Mouse (Mus musculus) urinary bladder, adult 2 months (tissue): ENCODE data around the gene Gbx2. TPM values are rescaled to one million over a fixed set of nuclear protein-coding genes. Genes with fewer than 3 reads are reported as not detected.

ENCODE experiments used
- DNase-seq: peaks from one replicate; pipeline ENCODE4 v3.0.0; 2022; ENCODE audit warnings: low spot score
- polyA plus RNA-seq: library from polyadenylated mRNA; depleted of rRNA; stranded (reverse); fragments of >200 nt; gene quantifications from 2 replicates; pipeline ENCODE4 v1.2.3, GENCODE M21; 2012

Gene Gbx2
- polyA plus RNA-seq, 1 experiment, result not detected

DNA sequence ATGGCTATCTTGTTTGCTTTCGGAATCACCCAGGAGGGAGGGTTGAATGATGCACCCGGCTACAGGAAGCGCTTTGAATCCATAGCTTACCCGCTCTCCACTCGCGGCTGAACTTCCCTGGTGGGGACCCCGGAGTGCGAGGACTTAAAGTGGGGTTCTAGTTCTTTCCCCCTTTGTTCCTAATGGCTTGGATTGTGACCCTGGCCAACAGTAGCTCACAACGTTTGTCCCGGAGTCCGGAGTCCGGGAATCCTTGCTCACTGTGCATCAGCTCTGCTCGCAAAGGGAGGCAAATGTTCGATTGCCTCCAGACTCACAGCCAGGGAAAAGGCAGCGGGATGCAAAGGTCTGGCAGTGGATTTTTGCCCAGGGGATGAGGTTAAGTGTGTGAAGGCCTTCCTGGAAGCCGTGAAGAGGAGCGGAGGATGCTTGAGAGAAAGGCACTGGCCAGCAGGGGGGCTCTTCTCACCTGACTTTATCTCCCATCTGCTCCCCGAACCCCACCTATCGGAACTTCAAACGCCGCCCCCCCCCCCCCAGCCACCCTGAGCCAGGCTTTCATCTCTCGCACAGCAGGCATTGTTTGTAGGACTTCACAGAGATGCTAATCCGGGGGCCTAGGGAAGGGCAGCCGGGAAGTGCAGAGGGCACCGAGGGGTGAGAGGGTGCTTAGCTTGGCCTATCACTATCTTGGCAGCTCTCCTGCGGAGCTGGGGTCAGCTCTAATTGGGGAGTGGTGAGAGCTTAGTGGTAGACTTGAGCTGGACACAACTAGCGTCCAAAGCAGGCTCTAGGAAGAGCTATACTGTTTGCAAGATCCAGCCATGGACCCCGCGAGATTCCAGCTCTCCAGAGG is 4.7 kb upstream of the Gbx2 start:
- DNase-seq, result no peak

DNA sequence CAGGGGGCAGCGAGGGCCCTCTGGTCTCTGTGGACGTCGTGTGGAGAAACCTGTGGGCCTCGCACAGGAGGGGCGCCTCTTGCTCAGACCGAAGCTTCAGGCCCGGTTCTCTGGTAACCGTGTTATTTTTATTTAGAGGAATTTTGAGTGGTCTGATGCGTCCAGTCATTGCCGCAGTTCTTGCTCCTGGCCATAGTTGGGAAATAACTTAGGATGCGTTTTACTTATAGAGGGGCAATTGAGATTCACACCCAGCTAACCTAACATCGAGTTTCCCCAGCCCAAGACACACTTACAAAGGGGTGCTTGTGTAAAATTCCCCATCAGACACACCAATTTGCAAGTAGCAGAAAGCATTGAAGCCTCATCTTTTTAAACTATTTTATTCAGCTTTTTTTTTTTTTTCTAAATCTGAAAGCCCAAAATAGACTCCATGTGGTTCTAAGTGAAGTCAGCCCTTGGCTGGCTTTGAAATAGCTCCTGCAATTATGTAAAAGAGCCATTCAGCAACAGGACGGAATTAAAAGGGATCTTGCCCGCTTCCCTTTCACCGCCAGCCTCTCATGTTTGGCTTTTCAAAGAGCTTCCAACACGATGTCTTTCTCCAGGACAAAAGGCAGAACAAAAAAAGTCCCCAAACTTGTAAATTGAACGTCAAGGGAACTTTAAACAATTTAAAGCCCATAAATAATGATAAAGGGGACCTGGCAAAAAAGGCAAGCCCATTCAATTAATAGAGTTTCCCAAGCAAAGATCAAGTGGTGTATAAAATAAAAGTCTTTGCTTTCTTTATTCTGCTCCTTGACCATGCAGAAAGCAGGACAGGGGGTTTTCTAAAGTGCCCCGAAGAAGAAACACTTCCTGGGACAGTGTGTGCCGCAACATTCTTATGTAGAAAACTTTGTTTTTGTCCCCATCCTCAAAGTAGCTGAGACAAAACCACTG is 3.6 kb upstream of the Gbx2 start:
- DNase-seq, result no peak

DNA sequence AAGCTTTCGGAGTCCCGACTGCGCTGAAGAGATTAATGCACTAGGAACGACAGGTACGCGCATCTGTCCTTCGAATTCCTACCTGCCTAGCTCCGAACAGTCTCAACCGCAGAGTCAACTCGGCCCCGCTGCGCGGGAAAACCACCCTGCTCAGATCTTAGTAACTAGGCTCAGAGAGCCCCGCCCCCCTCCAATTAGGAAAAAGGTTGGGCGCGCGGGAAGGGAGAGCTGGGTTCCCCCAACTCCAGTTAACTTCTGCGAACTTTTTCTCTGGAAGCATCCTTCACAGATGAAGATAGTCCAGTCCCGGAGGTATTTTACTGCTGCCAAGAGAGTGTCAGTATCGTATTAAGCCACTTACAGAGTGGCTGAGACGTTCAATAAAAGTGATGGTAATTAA is 2.8 kb upstream of the Gbx2 start:
- no peak for DNase-seq

DNA sequence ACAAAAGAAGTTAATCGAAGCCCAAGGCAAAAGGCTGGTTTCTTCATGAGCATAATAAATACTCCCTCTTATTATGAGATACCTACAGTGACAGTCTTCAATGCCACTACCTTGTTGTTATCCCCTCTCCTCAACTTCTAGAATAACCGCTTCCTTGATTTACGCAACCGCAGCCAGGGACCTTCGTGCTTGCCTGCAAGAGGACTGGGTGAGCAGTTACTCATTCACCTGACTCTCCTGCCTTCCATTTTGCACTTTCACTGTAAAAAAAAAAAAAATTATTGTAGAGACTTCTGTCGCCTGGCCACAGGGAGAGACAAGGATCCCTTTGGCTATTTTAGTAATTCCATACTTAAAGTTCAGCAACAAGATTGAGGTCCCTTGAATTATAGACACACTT is 2.0 kb upstream of the Gbx2 start:
- no peak for DNase-seq

DNA sequence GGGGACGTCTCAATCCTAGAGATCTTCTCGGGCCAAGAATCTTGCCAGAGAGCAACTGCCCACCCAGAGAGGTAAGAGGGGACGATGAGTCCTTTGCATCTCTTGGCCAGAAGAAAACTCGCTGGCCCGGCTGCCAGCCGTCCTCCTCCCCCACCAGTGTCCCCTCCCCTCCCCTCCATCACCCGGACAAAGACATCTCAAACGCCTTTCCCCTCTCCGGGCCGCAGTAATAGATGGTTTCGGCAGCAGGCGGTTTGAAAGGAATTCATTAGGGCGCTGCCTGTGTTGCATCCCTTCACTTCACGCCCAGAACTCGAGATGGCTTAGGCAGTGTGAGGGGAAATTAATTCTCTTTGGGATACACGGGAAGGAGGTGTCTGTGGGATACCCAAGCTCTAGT is 1.6 kb upstream of the Gbx2 start:
- no peak for DNase-seq

DNA sequence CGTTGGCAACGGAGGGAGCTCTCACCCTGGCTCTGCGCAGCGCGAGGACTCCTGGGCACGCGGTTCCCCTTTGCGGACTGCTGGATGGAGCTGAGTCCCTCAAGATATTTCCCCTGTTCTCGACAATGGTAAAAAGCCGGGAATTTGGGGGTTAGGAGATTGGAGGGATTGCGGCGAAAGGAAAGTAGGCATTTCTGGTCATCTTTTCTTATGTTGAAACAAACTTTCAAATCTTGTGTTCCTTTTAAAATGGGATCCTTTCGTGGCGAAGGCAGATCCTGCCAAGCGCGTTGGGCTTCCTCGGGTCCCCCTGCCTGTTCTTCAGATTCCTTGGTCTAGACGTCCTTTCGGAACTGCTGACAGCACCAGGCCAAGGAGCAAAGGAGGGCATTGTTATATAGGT is 1.0 kb upstream of the Gbx2 start:
- DNase-seq, result no peak

DNA sequence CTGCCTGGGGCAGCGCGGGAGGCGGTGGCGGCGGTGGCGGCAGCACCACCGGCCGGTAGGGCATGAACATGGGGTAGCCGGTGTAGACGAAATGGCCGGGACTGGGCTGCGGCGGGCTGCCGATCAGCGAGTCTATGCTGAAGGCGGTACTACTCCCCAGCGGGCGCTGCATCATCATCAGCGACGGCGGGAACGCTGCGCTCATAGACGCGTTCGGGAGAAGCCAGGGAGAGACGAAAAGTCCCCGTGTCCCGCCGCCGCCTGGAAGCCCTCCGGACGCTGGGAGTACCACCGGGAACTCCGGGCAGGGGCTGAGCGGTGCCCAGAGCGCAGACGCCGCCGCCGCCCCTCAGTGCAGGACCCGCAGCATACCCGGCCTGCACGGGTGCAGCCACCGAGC is 428 bp downstream of the Gbx2 start:
- no peak for DNase-seq

DNA sequence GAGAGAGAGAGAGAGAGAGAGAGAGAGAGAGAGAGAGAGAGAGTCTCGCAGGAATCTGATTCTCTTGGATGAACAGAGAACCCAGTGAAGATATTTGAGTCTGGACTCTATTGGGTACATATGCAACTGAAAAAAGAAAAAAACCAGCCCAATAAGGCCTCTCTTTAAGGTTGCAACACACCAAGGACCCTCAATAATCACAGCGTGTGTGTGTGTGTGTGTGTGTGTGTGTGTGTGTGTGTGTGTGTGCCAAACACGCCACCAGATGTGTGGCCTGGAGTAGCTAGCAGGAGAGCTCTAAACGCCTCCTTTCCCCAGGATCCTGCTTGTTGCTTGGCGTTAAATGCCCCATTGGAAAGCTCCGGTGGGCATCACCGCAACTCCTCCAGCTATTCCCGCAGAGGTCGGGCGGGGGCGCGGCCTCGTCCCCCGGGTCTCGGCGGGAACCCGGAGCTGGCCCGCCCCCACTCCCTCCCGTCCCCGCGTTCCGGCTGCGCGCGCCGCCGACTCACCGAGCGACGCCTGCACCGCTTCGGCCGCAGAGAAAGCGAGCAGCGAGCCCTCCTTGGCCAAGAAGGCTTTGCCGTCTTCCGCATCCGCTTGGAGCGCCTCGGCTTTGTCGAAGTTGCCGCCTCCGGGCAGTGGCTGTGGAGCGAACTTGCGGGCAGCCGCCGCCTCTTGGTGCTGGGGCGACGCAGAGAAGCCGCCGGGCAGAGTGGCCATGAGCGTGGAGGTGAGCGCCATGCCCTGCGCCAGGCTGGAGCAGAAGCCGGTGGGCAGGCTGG is 1.1 kb downstream of the Gbx2 start:
- no peak for DNase-seq

DNA sequence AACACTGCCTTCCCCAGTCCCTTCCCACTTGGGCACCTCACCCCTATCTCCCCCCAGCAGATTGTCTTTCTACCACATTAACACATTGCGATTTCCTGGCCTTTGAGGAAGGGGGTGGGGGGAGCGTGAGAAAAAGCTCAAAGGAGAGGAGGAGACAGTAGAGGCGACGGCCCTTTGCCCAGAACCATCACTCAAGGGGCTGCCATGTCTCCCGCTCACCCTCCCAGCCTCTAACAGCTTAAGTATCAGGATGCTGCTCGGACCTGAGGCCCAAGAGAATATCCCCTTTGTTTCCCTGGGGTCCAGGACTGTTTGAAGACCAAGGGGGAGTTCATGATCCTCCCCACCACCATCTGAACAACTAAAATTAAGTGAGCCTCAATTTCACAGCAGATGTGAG is 1.8 kb downstream of the Gbx2 start:
- DNase-seq, result no peak

DNA sequence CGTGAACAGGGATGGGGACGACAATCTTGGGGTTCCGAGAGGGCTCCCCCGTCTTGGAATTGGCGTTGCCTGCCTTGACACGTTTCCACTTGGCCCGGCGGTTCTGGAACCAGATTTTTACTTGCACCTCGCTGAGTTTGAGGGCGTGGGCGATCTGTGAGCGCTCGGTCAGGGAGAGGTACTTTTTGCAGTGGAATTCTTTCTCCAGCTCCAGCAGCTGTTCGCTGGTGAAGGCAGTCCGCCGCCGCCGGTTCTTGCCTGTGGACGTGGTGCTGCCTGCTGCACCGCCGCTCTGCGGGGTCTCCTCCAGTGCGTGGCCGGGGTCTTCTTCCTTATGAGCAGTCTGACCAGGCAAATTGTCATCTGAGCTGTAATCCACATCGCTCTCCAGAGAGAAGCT is 2.3 kb downstream of the Gbx2 start:
- DNase-seq, result no peak

DNA sequence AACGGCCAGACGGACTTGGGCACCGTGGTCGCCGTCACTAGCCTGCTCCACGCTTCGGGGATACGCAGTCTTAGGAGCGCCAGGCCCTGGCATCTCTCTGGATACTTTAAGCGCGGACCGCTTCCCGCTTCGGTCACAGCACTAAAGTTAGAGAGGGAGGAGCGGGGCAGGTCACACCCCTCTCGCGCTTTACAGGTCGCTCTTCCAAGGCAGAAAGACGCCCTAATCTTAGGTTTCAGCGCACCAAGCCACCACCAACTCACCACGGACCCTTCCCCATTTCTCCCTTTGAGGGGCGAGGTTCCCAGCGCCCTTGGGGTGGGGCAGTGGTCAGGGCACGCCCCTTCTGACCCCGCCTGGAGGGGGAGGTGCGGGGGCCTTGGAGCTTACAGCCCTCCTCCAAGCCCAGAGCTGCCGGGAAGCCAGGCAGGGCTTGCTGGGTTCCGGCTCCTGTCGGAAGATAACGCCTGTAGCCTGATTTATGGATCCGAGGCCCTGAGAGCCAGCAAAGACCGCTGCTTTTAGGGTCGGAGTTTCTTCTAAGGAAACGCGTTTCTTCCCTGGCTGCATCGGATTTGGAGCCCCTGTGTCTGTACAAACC is 3.8 kb downstream of the Gbx2 start:
- no peak for DNase-seq

DNA sequence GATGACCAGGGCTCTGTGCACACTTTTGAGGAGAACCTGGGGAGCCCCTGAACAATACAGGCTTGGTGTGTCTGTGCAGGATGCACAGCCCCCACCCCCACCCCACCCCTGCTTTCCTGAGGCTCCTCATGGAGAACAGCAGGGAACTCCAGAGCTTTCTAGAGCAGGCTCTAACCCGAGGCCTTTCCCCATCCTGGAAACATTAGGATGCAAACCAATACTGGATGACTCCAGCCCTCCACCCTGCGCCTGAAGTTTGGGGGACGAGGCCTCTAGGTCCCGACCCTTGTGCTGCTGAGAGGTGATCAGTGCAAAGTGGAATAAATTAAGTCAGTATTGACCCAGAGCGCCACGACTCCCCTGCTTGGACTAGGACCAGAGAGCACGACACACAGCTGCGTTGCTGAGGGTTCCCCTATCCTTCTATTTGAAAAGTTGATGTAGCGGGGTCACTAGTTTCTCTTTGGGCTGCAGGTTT is 4.4 kb downstream of the Gbx2 start:
- DNase-seq, result no peak

DNA sequence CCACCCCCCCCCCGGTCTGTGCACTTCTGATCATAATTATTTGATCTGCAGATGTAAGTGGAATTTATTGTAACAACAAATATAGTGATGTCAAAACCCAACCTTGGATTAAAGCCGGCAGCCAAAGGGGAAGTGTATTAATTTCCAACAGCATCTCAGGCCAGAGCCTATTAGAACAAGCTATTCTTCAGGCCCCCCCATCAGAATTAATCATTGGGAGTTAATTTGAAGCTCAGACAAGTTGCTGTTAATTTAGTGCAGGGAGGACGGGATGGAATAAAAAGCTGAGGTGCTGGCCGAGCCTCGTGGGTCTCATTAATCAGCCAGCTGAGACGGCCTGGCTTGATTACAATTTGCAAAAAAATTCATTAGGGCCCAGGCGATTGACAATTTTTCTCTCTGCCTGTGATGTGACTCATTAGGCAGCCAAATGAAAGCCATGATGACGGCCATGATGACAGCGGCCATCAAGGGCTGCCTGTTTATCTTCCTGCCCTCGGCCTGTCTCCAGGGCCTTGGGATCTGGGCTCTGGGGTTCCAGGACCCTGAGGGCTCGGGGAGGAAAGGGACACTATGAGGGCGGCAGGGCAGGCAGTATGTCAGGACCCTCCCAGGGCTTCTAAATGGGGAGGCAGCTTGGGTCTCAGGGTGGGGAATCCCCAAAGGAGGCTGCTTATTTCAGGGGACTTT is 5.3 kb downstream of the Gbx2 start:
- DNase-seq, result no peak

DNA sequence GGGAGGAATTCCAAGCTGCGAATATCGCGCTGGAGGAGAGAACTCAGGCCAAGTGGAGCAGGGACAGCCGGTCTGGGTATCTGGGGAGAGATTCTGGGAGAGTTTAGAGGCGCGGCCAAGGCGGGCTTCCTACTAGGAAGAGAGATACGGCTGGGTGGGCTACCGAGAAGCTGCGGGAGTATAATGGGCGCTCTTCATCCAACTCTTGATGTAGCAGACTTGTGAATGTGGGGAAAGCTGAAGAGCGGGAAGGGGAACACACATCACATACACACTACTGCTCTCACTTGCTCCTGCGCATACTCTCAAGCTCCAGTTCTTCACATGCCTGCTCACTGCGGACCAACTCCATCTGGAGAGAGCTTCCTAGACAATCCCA is 7.3 kb downstream of the Gbx2 start:
- DNase-seq, result no peak

DNA sequence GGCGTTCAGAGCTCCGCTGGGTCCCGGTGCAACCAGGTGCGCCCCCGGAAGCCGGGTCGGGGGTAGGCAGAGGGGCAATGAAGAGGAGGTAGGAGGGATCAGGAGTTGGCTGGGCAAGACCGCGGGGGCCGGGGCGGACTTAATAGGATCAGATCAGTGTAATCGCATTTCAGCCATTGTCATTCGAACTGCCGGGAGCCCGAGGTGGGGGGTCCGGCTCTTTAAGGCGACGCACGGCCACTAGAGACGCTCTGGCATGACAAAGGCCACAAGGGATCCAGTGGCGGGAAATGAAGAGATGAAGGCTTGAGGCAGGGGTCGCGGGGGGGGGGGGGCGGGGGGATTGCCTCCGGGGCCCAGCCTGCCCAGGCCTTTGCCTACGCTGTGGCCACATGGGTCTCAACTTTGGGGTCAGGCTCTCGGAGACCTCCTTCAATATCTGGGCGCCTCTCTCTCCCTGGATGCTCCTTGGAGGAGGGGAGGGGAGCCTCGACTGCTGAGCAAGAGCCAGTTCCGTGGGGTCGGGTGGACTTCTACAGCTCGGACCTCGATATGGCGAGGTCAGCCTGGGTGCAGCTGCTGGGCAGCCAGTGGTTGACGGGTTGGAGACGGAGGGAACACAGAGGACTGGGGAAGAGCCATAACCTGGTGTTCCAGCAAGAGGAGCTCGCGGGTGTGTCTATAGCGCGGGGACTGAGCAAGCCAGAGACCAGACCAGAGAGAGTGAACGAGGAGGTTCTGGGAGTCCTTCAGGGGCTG is 7.9 kb downstream of the Gbx2 start:
- DNase-seq, result no peak

DNA sequence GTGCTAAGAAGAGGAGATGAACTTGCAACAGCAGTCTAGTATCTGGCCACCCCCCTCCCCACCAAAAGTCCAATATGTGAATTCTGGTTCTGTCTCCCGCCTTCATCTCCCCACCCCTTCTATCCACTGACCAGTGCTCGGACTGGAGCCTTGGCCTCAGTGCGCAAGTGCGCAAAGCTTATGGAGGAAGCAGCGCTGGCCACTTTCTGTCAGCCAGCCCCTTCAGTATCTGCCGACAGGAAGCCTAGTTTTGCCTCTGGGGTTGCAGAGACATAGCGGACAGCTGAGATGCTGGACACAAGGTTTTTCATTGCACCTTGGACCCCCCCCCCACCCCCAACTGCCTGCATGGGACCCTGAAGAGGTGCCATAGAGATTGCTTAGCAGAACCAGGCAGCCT is 8.7 kb downstream of the Gbx2 start:
- no peak for DNase-seq

DNA sequence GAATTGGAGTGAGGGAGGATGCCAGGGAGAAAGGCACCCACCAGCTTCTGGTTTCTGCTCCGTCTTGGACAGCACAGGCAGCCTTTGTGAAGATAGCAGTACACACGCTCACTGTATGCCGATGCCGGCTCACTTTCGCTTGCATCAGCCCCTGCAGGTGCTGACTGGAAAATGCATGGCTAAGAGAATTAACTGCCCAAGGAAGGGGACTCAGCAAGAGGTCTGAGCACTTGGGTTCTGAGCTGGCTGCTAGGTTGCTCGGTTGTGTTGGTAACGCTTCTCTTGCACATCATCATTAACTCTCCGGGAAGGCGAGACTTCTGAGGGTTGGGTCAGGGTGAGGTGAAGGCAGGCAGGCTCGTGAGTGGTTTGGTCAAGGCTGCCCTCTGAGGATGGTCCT is 9.2 kb downstream of the Gbx2 start:
- no peak for DNase-seq

DNA sequence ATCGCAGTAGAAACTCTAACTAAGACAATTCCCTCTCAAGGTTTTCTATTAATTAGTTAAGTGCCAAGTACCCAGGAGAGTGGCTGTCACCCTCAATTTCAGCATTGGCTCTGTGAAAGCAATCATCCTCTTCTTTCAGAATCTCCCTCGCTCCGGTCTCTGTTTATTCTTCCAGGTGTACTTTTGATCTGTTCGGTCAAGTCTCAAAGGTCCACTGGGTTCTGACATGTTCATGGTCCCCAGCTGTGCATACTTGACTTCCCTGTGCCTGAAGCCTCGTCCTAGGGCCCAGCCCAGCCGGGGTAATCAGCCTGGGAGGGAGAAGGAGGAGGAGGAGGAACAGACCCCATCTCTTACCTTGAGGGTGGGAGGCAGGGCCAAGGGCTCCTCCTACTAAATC is 11.8 kb downstream of the Gbx2 start:
- DNase-seq, result no peak

DNA sequence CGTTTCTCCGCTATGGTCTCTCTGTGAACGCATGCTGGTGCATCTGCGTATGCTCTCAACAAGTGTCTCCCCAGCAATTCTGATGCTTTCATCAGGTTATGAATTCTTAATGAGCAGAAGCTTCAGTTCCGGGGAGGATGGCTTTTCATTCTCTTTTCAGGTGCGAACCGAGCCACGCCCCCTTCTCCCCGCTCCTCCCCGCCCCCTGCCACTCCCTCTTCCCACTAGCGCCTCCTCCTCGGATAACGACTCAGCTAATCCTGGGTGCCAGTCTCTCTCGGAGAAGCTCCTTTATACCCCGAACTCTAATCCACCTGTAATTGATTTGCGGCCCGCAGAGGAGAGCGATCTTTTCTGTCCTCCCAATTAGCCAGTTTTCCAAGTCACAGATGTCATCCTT is 12.9 kb downstream of the Gbx2 start:
- DNase-seq, result no peak

DNA sequence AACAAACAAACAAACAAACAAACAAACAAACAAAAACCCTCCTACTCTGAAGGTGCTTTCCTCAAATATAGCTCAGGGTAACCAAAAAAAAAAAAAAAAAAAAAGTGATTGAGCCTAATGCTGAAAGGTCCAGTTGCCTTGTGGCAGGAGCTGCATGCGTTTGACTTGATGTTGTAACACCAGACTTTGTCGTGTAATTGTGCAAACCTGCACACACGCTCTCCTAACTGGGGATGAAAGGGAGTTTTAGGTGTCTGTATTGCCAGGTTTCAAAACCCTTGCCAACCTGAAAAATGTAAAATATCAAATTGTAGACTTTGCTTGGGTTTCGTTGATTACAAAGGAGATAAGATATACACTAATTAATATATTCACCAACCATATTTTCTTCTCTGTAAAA is 17.4 kb downstream of the Gbx2 start:
- no peak for DNase-seq
